Mouse (Mus musculus) G1E (cell line): Measurements from ENCODE around the gene Itgb3bp. TPM values are rescaled to one million over a fixed set of nuclear protein-coding genes. Genes with fewer than 3 reads are reported as not detected.
A peak's percentile ranks its signal among the peaks of the same experiment; 100 is the strongest.

Experiments used
- ATAC-seq: 2 replicates; pipeline ENCODE4 v1.8.0; 2016; ENCODE audit warnings: mild to moderate bottlenecking; ENCODE audit not compliant: insufficient number of reproducible peaks, poor library complexity, low FRiP score, severe bottlenecking; ENCODE audit errors: extremely low read depth
- DNase-seq: peaks from one replicate; pipeline ENCODE4 v3.0.0; 2012; ENCODE audit warnings: low spot score
- H3K27me3 ChIP-seq: 2 replicates; pipeline ENCODE4 v1.6.1; 2012; ENCODE audit warnings: mild to moderate bottlenecking, low read length, inconsistent platforms; ENCODE audit not compliant: insufficient read depth
- H3K36me3 ChIP-seq: replicated peaks from 2 replicates; pipeline ENCODE3; 2012; ENCODE audit warnings: mild to moderate bottlenecking, inconsistent platforms
- H3K4me1 ChIP-seq: 2 replicates; pipeline ENCODE4 v1.6.1; 2012; ENCODE audit warnings: low read depth, low read length, inconsistent platforms, mixed read lengths; ENCODE audit not compliant: insufficient read depth
- H3K4me3 ChIP-seq: 2 replicates; pipeline ENCODE4 v1.5.1; 2012; ENCODE audit warnings: low read depth, mild to moderate bottlenecking, inconsistent platforms, low read length, moderate library complexity, mixed read lengths
- H3K9me3 ChIP-seq: replicated peaks from 2 replicates; pipeline ENCODE4 v1.6.1; 2012; ENCODE audit warnings: inconsistent platforms
- CTCF ChIP-seq: IDR thresholded peaks from 2 replicates; pipeline ENCODE4 v1.5.1; 2012; ENCODE audit warnings: low read depth, low read length, inconsistent platforms, mixed read lengths
- GATA1 ChIP-seq: IDR thresholded peaks from 2 replicates; pipeline ENCODE4 v1.6.1; 2012; ENCODE audit warnings: borderline replicate concordance, low read length, inconsistent platforms, mixed read lengths
- GATA2 ChIP-seq: IDR thresholded peaks from 2 replicates; pipeline ENCODE4 v1.6.1; 2012; ENCODE audit warnings: low read depth, low read length, inconsistent platforms, borderline replicate concordance
- POLR2AphosphoS5 ChIP-seq: IDR thresholded peaks from 2 replicates; pipeline ENCODE4 v1.6.1; 2012; ENCODE audit warnings: low read depth, low read length, inconsistent platforms; ENCODE audit not compliant: insufficient replicate concordance
- TAL1 ChIP-seq: conservative IDR thresholded peaks from 2 replicates; pipeline ENCODE4 v1.6.1; 2012; ENCODE audit warnings: low read depth, low read length, inconsistent platforms, mixed read lengths
- polyA plus RNA-seq: library from polyadenylated mRNA; stranded (reverse); fragments of >175 nt; gene quantifications from 2 replicates; pipeline ENCODE4 v1.2.3, GENCODE M21; 2012
- total RNA-seq, 2 experiments: library from RNA; stranded (forward) in 1 of 2; stranded (reverse) in 1 of 2; fragments of 200-1000 nt in 1 of 2; fragments of >200 nt in 1 of 2; fragmentation: Nextera tagmentation in 1 of 2; gene quantifications; 2 replicates each; pipeline ENCODE4 v1.2.3; 2014 to 2017

Itgb3bp gene
- total and polyA plus RNA-seq, 3 experiments, result 0.79 to 39.7 (median 21.3) TPM

DNA sequence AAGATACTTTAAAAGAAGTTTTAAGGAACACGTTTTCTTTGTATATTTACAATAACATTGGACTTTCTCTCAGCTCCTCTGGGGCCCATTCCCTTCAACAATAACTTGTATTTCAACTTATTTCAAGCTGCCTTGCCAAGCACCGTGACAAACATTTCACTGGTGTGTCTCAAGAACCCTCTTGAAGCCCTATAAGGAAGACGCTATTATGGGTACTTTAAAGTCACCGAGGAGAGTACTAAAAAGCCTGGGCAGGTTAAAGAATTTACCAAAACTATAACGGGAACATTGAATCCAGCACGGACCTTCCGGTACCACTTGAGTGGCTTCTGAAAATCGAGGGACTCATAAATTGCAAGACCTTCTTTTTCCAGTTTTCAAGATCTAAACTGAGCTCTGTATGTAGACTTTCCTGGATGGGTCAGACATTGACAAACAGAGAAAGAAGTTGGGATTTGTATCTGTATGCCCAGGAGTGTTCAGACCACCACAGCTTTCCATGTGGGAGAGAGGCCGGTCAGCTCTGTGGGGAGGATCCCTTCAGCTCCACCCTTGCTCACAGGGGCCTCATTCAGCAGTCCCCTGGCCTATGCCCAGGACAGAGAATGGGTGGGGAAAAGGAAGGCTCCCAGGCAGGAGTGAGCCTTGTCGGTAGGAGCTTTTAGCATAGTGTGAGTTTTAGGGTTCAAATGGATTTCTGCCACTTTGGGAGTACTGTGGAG lies 1.1 kb upstream of the Itgb3bp start:
- ATAC-seq, result no peak
- TF ChIP-seq POLR2AphosphoS5 (no peak), CTCF (no peak), GATA1 (no peak), TAL1 (no peak)
- peak overlapping the region; percentile 89 for H3K4me3 ChIP-seq

GRCm38 (mm10) chr4:99929149-99929612 lies 432 bp downstream of the Itgb3bp start, which contains the start of gene Pgm1:
TSS of gene Pgm1 (plus strand) at chr4:99929414.
- TF ChIP-seq CTCF (no peak), GATA2 (no peak), TAL1 (no peak), POLR2AphosphoS5 (no peak), GATA1 (no peak)
- H3K36me3 ChIP-seq, result peaks cover 30% of the 10 kb centered on the region
- DNase-seq (peak; percentile 61), ATAC-seq (peak; percentile 70)
- peaks cover 75% of the 10 kb centered on the region for H3K4me1 ChIP-seq
- no peaks in the 10 kb centered on the region for H3K9me3 ChIP-seq
- no peaks in the 10 kb centered on the region for H3K27me3 ChIP-seq
- H3K4me3 ChIP-seq, result peak within 1 kb of the TSS; percentile 89

More for the DNA sequence above, 1.1 kb upstream of the Itgb3bp start:
- H3K4me1 ChIP-seq, result peaks cover 76% of the 10 kb centered on the region
- no peaks in the 10 kb centered on the region for H3K9me3 ChIP-seq
- peaks cover 44% of the 10 kb centered on the region for H3K36me3 ChIP-seq
- H3K27me3 ChIP-seq, result no peaks in the 10 kb centered on the region
- no peak for DNase-seq

DNA sequence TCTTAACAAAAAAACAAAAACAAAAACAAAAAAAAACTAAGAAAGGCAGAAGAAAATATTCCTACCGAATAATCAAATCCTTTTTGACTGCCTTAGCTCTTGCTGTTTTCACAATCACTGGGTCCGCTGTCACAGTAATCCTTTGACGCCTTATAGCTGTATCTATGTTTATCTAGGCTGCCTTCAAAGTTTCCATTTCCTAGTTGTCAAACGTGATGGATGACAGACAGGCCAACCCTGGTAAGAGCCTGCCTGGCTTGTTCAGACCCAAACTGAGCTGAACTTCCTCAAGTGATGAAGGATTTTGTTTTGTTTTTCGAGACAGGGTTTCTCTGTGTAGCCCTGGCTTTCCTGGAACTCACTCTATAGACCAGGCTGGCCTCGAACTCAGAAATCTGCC lies 1.1 kb downstream of the Itgb3bp start:
- DNase-seq, result no peak
- Histone ChIP-seq H3K4me3 (no peak overlapping the region; the same call in 1 of the 2 replicates), H3K36me3 (peaks cover 24% of the 10 kb centered on the region), H3K4me1 (peaks cover 70% of the 10 kb centered on the region), H3K9me3 (no peaks in the 10 kb centered on the region), H3K27me3 (no peaks in the 10 kb centered on the region)
- no peak for ATAC-seq
- TF ChIP-seq POLR2AphosphoS5 (no peak), GATA1 (no peak), CTCF (no peak), TAL1 (no peak), GATA2 (no peak)

DNA sequence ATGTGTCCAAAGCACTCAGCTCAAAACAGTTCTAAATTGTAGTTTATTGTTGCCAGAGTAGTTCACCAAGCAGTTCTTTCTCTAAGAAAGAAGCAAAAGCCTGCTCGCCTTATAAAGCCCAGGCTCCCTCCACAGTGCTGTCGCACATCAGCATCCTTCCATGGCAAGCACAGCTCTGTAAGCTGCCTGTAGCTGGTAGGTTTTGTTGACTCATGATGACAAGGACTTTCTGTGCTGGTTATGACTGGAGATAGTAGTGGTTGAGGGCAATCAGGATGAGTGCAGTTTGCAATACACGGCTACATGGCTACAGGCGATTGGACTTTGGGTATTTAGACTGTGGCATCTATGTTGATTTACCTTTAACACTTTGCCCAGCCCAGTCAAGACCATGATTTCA lies 3.2 kb downstream of the Itgb3bp start:
- peak; percentile 35; the same call in 1 of the 2 replicates for ATAC-seq

GRCm38 (mm10) chr4:99913894-99914451 lies 15.6 kb downstream of the Itgb3bp start:
- TF ChIP-seq CTCF (0 out of 2 replicates have a peak, but pooled peaks have one; percentile 18), GATA2 (no peak)
- Histone ChIP-seq H3K4me1 (peaks cover 2% of the 10 kb centered on the region; the same call in 1 of the 2 replicates), H3K4me3 (no peak overlapping the region), H3K27me3 (no peaks in the 10 kb centered on the region), H3K9me3 (no peaks in the 10 kb centered on the region), H3K36me3 (peaks cover 31% of the 10 kb centered on the region)
- no peak for DNase-seq
- ATAC-seq, result peak; percentile 54; the same call in 1 of the 2 replicates

More for the DNA sequence above, 3.2 kb downstream of the Itgb3bp start:
- Histone ChIP-seq H3K36me3 (peaks cover 12% of the 10 kb centered on the region), H3K4me1 (peaks cover 51% of the 10 kb centered on the region), H3K9me3 (no peaks in the 10 kb centered on the region), H3K4me3 (no peak overlapping the region), H3K27me3 (no peaks in the 10 kb centered on the region)
- no peak for DNase-seq
- no peak for TF ChIP-seq TAL1
- TF ChIP-seq POLR2AphosphoS5, result no peak
- TF ChIP-seq GATA1, result no peak
- TF ChIP-seq GATA2, result no peak
- no peak for TF ChIP-seq CTCF

GRCm38 (mm10) chr4:99882405-99882804 lies 47.2 kb downstream of the Itgb3bp start:
- Histone ChIP-seq H3K4me3 (no peak overlapping the region), H3K4me1 (no peaks in the 10 kb centered on the region), H3K9me3 (no peaks in the 10 kb centered on the region), H3K27me3 (no peaks in the 10 kb centered on the region), H3K36me3 (peaks cover 19% of the 10 kb centered on the region)
- ATAC-seq, result no peak
- no peak for TF ChIP-seq GATA1
- TF ChIP-seq TAL1, result no peak
- no peak for TF ChIP-seq GATA2
- no peak for TF ChIP-seq POLR2AphosphoS5
- no peak for DNase-seq
